Mouse (Mus musculus) heart, embryonic 14.5 days (tissue): Measurements from ENCODE around the gene Lifr. TPM values are rescaled to one million over a fixed set of nuclear protein-coding genes. Genes with fewer than 3 reads are reported as not detected.

Experiments
- ATAC-seq: fragments of 200-750 bp; cut with Nextera tagmentation; 2 replicates; pipeline ENCODE4 v1.8.0; 2017; ENCODE audit warnings: low read depth, moderate TSS enrichment; ENCODE audit not compliant: insufficient number of reproducible peaks, insufficient read depth, low FRiP score
- H3K27ac ChIP-seq, 2 experiments: fragments of 200-500 bp in 1 of 2; fragments of 300-500 bp in 1 of 2; sonication (generic) in 1 of 2; replicated peaks in 1 of 2; 2 replicates each; pipeline ENCODE4 v1.5.1; 2012 to 2014; ENCODE audit warnings: low read depth in 2 of 2, low read length in 2 of 2, control low read depth in 1 of 2, mild to moderate bottlenecking in 1 of 2, mixed read lengths in 1 of 2; ENCODE audit not compliant: control insufficient read depth in 1 of 2, insufficient read depth in 1 of 2
- H3K27me3 ChIP-seq: fragments of 300-500 bp; sonication (generic); 2 replicates; pipeline ENCODE4 v1.6.1; 2014; ENCODE audit warnings: mild to moderate bottlenecking, low read length, control low read depth; ENCODE audit not compliant: control insufficient read depth, insufficient read depth
- H3K36me3 ChIP-seq: fragments of 300-500 bp; sonication (generic); 2 replicates; pipeline ENCODE4 v1.6.1; 2014; ENCODE audit warnings: mild to moderate bottlenecking, control low read depth, low read length, mixed read lengths; ENCODE audit not compliant: control insufficient read depth, insufficient read depth
- H3K4me1 ChIP-seq, 2 experiments: fragments of 200-500 bp in 1 of 2; fragments of 300-500 bp in 1 of 2; sonication (generic) in 1 of 2; 2 replicates each; pipeline ENCODE4 v1.6.1; 2012 to 2014; ENCODE audit warnings: low read length in 2 of 2, control low read depth in 1 of 2, mixed read lengths in 1 of 2; ENCODE audit not compliant: control insufficient read depth in 2 of 2, insufficient read depth in 2 of 2
- H3K4me2 ChIP-seq: fragments of 300-500 bp; sonication (generic); 2 replicates; pipeline ENCODE4 v1.6.1; 2014; ENCODE audit warnings: mild to moderate bottlenecking, low read length
- H3K4me3 ChIP-seq, 2 experiments: fragments of 200-500 bp in 1 of 2; fragments of 300-500 bp in 1 of 2; sonication (generic) in 1 of 2; 2 replicates each; pipeline ENCODE4 v1.5.1; 2012 to 2014; ENCODE audit warnings: low read length in 2 of 2, mild to moderate bottlenecking in 2 of 2, control low read depth in 1 of 2, low read depth in 1 of 2, moderate library complexity in 1 of 2; ENCODE audit not compliant: control insufficient read depth in 1 of 2, insufficient read depth in 1 of 2
- H3K9ac ChIP-seq: fragments of 300-500 bp; sonication (generic); 2 replicates; pipeline ENCODE4 v1.6.1; 2014; ENCODE audit warnings: mild to moderate bottlenecking, low read length
- H3K9me3 ChIP-seq: fragments of 300-500 bp; sonication (generic); 2 replicates; pipeline ENCODE4 v1.6.1; 2016; ENCODE audit warnings: low read length, control low read depth; ENCODE audit not compliant: control insufficient read depth
- WGBS: fragments of 180-500 bp; shearing (Covaris S2); extraction: QIAGEN DNeasy Blood & Tissue Kit; methylation state at CpG from one replicate; pipeline ENCODE4 v1.1.7; 2014; 5-methylcytosine and 5-hydroxymethylcytosine counted together
- polyA plus RNA-seq: library from polyadenylated mRNA; unstranded; fragments of >200 nt; fragmentation: Nextera tagmentation; extraction: Ambion mirVana; gene quantifications from 2 replicates; pipeline ENCODE4 v1.2.1, GENCODE M21; 2014

Lifr gene
- polyA plus RNA-seq, 1 experiment from 2014 or later: 36.4 TPM

- H3K4me2 ChIP-seq: no peak overlapping the region
- H3K4me3 ChIP-seq: no peak overlapping the region
- peaks cover 8% of the 10 kb centered on the region; the same call in 1 of the 2 replicates for H3K27me3 ChIP-seq
- 50% methylated on average over 15 of the region's 15 CpGs for WGBS
- H3K9me3 ChIP-seq: no peaks in the 10 kb centered on the region
- H3K36me3 ChIP-seq: no peaks in the 10 kb centered on the region
- ATAC-seq: no peak
- H3K27ac ChIP-seq: no peak overlapping the region
- peaks cover 9 to 14% of the 10 kb centered on the region in 2 experiments; a peak in 3 of 4 replicates for H3K4me1 ChIP-seq
- no peak overlapping the region for H3K9ac ChIP-seq
Observed at GRCm38 (mm10) chr15:7080916-7081626, 9.3 kb upstream of the Lifr start.

- no peak for ATAC-seq
- WGBS: 21% methylated on average over 15 of the region's 15 CpGs
Observed at GRCm38 (mm10) chr15:7081795-7082194, 8.6 kb upstream of the Lifr start.

GRCm38 (mm10) chr15:7082901-7083300 lies 7.5 kb upstream of the Lifr start:
- Histone ChIP-seq H3K27me3 (peaks cover 8% of the 10 kb centered on the region; the same call in 1 of the 2 replicates), H3K4me3 (no peak overlapping the region), H3K27ac (no peak overlapping the region), H3K36me3 (no peaks in the 10 kb centered on the region), H3K9ac (no peak overlapping the region), H3K4me2 (no peak overlapping the region), H3K9me3 (no peaks in the 10 kb centered on the region), H3K4me1 (peaks cover 9 to 14% of the 10 kb centered on the region in 2 experiments; a peak in 3 of 4 replicates)
- 87% methylated on average over 3 of the region's 3 CpGs for WGBS
- no peak for ATAC-seq

More at GRCm38 (mm10) chr15:7081795-7082194, 8.6 kb upstream of the Lifr start:
- Histone ChIP-seq H3K4me1 (peaks cover 9 to 14% of the 10 kb centered on the region in 2 experiments; a peak in 3 of 4 replicates), H3K36me3 (no peaks in the 10 kb centered on the region), H3K9ac (peak overlapping the region; percentile 36; the same call in 1 of the 2 replicates), H3K27ac (no peak overlapping the region), H3K4me2 (peak overlapping the region; percentile 53), H3K27me3 (peaks cover 8% of the 10 kb centered on the region; the same call in 1 of the 2 replicates), H3K9me3 (no peaks in the 10 kb centered on the region), H3K4me3 (no peak overlapping the region)

GRCm38 (mm10) chr15:7084780-7085497 lies 5.5 kb upstream of the Lifr start:
- 55% methylated on average over 8 of the region's 8 CpGs for WGBS
- Histone ChIP-seq H3K36me3 (no peaks in the 10 kb centered on the region), H3K9me3 (no peaks in the 10 kb centered on the region), H3K4me3 (no peak overlapping the region), H3K4me2 (no peak overlapping the region), H3K27ac (no peak overlapping the region), H3K4me1 (peaks cover 10 to 18% of the 10 kb centered on the region in 2 experiments), H3K27me3 (peaks cover 8% of the 10 kb centered on the region; the same call in 1 of the 2 replicates), H3K9ac (no peak overlapping the region)
- ATAC-seq: no peak

- peaks cover 8% of the 10 kb centered on the region; the same call in 1 of the 2 replicates for H3K27me3 ChIP-seq
- no peak overlapping the region for H3K27ac ChIP-seq
- ATAC-seq: peak; percentile 36; the same call in 1 of the 2 replicates
- peaks cover 12 to 21% of the 10 kb centered on the region in 2 experiments for H3K4me1 ChIP-seq
- WGBS: 46% methylated on average over 2 of the region's 2 CpGs
- H3K4me2 ChIP-seq: no peak overlapping the region
- no peaks in the 10 kb centered on the region for H3K36me3 ChIP-seq
- H3K4me3 ChIP-seq: no peak overlapping the region
- no peaks in the 10 kb centered on the region for H3K9me3 ChIP-seq
- no peak overlapping the region for H3K9ac ChIP-seq
Observed at GRCm38 (mm10) chr15:7088691-7089090, 1.7 kb upstream of the Lifr start.

- Histone ChIP-seq H3K4me2 (peak overlapping the region; percentile 45), H3K9me3 (no peaks in the 10 kb centered on the region), H3K4me1 (peaks cover 12 to 21% of the 10 kb centered on the region in 2 experiments), H3K9ac (no peak overlapping the region), H3K27me3 (no peaks in the 10 kb centered on the region), H3K27ac (no peak overlapping the region), H3K36me3 (no peaks in the 10 kb centered on the region), H3K4me3 (no peak overlapping the region)
- WGBS: 30% methylated on average over 8 of the region's 8 CpGs
- no peak for ATAC-seq
Observed at GRCm38 (mm10) chr15:7092321-7092720, 1.9 kb downstream of the Lifr start.

- 0 out of 4 replicates have a peak, but pooled peaks cover 0 to 2% of the 10 kb centered on the region in 2 experiments for H3K4me1 ChIP-seq
- no peak for ATAC-seq
- H3K27ac ChIP-seq: no peak overlapping the region
- no peak overlapping the region for H3K4me3 ChIP-seq
- H3K36me3 ChIP-seq: no peaks in the 10 kb centered on the region
- H3K27me3 ChIP-seq: no peaks in the 10 kb centered on the region
- 97% methylated on average over 1 of the region's 1 CpGs for WGBS
- H3K4me2 ChIP-seq: no peak overlapping the region
- no peak overlapping the region for H3K9ac ChIP-seq
- H3K9me3 ChIP-seq: no peaks in the 10 kb centered on the region
Observed at GRCm38 (mm10) chr15:7099406-7099805, 9.0 kb downstream of the Lifr start.
